Mouse (Mus musculus): ENCODE results near the gene Rgs13. TPM values are rescaled to one million over a fixed set of nuclear protein-coding genes. Genes with fewer than 3 reads are reported as not detected.

Gene Rgs13
- polyA plus RNA-seq, 1 experiment = 0.12 TPM

DNA sequence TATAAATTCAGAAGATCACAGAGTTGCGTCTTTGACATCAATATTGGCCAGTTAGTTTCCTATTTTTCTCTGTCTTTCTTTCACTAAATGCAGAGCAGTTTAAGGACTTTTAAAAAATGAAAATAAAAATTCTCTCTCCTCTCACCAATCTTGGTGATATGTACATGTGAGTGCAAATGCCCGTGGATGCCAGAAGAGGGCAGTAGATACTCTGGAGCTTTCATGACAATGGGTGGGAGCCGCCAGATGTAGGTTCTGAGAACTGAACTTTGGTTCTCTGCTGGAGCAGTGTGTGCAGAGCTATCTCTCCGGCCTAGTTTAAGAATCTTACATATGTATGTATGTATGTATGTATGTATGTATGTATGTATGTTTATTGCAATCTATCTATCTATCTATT lies 2.4 kb upstream of the Rgs13 start:
- TF ChIP-seq CTCF (IDR thresholded peaks at IDR 0.05; ENCODE audit: borderline replicate concordance, control insufficient read depth, extremely low read depth, insufficient read depth, low read length, poor library complexity) (no peak), POLR2A (IDR thresholded peaks at IDR 0.05; ENCODE audit: control insufficient read depth, extremely low read depth, insufficient read depth, low read length, poor library complexity) (no peak)
- H3K36me3 ChIP-seq (ENCODE audit: control insufficient read depth, insufficient read depth, low read length) = no peaks in the 10 kb centered on the region
- no peaks in the 10 kb centered on the region for H3K4me1 ChIP-seq (replicated peaks; ENCODE audit: control insufficient read depth, insufficient read depth, low read length)
- 94% methylated on average over 4 of the region's 4 CpGs for WGBS
- H3K27me3 ChIP-seq (ENCODE audit: control insufficient read depth, insufficient read depth, low read length) = no peaks in the 10 kb centered on the region
- H3K27ac ChIP-seq (ENCODE audit: control insufficient read depth, insufficient read depth, low read length) = no peak overlapping the region
- no peak for DNase-seq
- H3K4me3 ChIP-seq (ENCODE audit: control insufficient read depth, insufficient read depth, low read length) = no peak overlapping the region

DNA sequence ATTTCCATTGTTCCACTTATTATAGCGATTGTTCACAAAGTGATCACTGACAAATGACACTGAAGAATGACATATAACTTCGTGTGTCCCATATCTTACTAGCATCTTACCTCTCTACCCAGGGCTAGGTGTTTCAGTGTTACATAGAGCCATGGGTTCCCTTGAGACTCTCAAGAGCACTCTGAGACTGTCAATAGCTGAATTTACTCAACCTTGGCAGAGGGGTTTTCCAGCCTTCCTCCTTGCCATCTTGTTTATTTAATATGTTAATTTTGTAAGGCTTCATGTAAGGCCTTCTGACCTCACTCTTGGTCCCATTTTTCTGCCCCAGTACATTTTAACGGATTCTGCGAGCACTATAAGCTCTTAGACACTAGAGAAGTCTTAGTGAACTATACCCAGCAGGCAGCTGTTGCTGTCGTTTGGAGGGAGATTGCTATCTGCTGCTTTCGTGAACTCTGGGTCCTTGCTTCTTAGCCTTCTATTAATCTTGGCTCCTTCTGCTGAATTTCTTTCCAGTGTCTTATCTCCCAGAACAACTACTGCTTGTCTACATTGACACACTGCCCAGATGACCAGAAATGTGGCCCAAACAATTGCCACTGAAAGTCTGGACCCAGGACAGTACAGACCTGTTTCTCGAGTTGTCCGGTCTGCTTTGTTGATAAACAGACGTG lies 1.2 kb upstream of the Rgs13 start:
- TF ChIP-seq POLR2A (IDR thresholded peaks at IDR 0.05; ENCODE audit: control insufficient read depth, extremely low read depth, insufficient read depth, low read length, poor library complexity) = no peak
- no peak for TF ChIP-seq CTCF (IDR thresholded peaks at IDR 0.05; ENCODE audit: borderline replicate concordance, control insufficient read depth, extremely low read depth, insufficient read depth, low read length, poor library complexity)
- H3K27me3 ChIP-seq (ENCODE audit: control insufficient read depth, insufficient read depth, low read length) = no peaks in the 10 kb centered on the region
- no peak overlapping the region for H3K27ac ChIP-seq (ENCODE audit: control insufficient read depth, insufficient read depth, low read length)
- no peak for DNase-seq
- 78% methylated on average over 9 of the region's 9 CpGs for WGBS
- no peaks in the 10 kb centered on the region for H3K36me3 ChIP-seq (ENCODE audit: control insufficient read depth, insufficient read depth, low read length)
- no peaks in the 10 kb centered on the region for H3K4me1 ChIP-seq (replicated peaks; ENCODE audit: control insufficient read depth, insufficient read depth, low read length)
- no peak overlapping the region for H3K4me3 ChIP-seq (ENCODE audit: control insufficient read depth, insufficient read depth, low read length)

DNA sequence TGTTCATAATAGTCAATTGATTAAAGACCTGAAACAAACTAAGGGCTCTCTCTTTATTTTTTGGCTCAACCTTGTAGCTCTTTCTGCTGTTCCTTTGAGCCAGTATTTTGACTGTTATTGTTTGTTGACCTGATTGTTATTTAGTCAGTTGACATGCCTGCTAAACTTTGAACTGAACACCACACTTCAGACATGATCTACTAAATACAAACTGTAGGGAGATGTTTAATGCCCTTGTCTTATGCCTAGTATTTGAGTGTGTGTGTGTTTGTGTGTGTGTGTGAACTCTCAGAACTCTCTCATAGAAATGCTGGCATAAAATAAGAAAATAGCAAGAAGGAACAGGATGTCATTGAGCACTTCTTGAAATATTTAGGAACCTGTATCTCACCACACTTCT lies 448 bp upstream of the Rgs13 start:
- no peak for DNase-seq
- H3K36me3 ChIP-seq (ENCODE audit: control insufficient read depth, insufficient read depth, low read length) = no peaks in the 10 kb centered on the region
- TF ChIP-seq CTCF (IDR thresholded peaks at IDR 0.05; ENCODE audit: borderline replicate concordance, control insufficient read depth, extremely low read depth, insufficient read depth, low read length, poor library complexity) (no peak), POLR2A (IDR thresholded peaks at IDR 0.05; ENCODE audit: control insufficient read depth, extremely low read depth, insufficient read depth, low read length, poor library complexity) (no peak)
- no peaks in the 10 kb centered on the region for H3K4me1 ChIP-seq (replicated peaks; ENCODE audit: control insufficient read depth, insufficient read depth, low read length)
- H3K27me3 ChIP-seq (ENCODE audit: control insufficient read depth, insufficient read depth, low read length) = no peaks in the 10 kb centered on the region
- H3K4me3 ChIP-seq (ENCODE audit: control insufficient read depth, insufficient read depth, low read length) = no peak overlapping the region
- no peak overlapping the region for H3K27ac ChIP-seq (ENCODE audit: control insufficient read depth, insufficient read depth, low read length)

DNA sequence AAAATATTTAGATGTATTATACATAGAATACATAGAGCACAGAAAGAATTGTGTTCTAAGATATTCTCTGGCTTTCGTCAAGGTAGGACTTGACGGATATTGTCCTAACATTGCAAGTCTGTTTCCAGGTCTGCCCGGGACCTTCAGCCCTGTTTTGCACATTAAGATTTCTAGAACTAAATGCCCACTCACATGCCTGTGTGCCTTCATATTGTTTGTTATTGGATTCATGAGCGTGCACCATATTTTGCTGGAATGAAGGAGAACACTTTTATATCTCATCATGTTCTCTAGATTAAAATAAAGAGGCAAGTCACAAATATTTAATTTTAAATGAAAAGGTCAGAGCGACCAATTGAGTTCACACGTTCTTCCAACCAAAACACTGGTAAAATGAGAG lies 2.4 kb downstream of the Rgs13 start:
- no peak for DNase-seq
- no peak for TF ChIP-seq CTCF (IDR thresholded peaks at IDR 0.05; ENCODE audit: borderline replicate concordance, control insufficient read depth, extremely low read depth, insufficient read depth, low read length, poor library complexity)
- TF ChIP-seq POLR2A (IDR thresholded peaks at IDR 0.05; ENCODE audit: control insufficient read depth, extremely low read depth, insufficient read depth, low read length, poor library complexity) = no peak
- 99% methylated on average over 6 of the region's 6 CpGs for WGBS
- no peak overlapping the region for H3K27ac ChIP-seq (ENCODE audit: control insufficient read depth, insufficient read depth, low read length)
- no peaks in the 10 kb centered on the region for H3K4me1 ChIP-seq (replicated peaks; ENCODE audit: control insufficient read depth, insufficient read depth, low read length)
- no peak overlapping the region for H3K4me3 ChIP-seq (ENCODE audit: control insufficient read depth, insufficient read depth, low read length)
- H3K27me3 ChIP-seq (ENCODE audit: control insufficient read depth, insufficient read depth, low read length) = no peaks in the 10 kb centered on the region
- no peaks in the 10 kb centered on the region for H3K36me3 ChIP-seq (ENCODE audit: control insufficient read depth, insufficient read depth, low read length)

DNA sequence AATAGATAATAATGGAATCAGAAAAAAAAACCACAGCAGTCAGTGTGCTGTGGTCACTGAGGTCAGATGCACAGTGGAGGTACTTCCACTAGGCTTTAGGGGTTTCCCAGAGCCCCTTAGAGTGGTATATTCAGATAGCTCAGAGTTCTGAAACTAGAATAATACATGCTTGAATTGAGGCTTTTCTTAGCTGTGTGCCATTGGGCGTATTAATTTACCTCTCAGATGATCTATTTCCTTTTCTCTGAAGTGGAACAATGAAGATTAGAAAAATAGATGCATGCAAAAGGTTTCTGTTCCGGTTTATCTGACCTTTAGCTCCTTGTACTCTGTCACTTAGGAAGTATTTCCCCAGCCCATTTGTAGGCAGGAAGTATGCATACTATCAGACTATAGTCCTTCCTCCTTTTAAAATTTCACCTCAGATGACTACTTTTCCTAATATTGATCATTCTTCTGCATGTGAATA lies 3.6 kb downstream of the Rgs13 start:
- H3K4me1 ChIP-seq (replicated peaks; ENCODE audit: control insufficient read depth, insufficient read depth, low read length) = no peaks in the 10 kb centered on the region
- H3K4me3 ChIP-seq (ENCODE audit: control insufficient read depth, insufficient read depth, low read length) = no peak overlapping the region
- no peaks in the 10 kb centered on the region for H3K36me3 ChIP-seq (ENCODE audit: control insufficient read depth, insufficient read depth, low read length)
- WGBS = 95% methylated on average over 2 of the region's 2 CpGs
- no peak overlapping the region for H3K27ac ChIP-seq (ENCODE audit: control insufficient read depth, insufficient read depth, low read length)
- DNase-seq = no peak
- no peaks in the 10 kb centered on the region for H3K27me3 ChIP-seq (ENCODE audit: control insufficient read depth, insufficient read depth, low read length)
- TF ChIP-seq CTCF (IDR thresholded peaks at IDR 0.05; ENCODE audit: borderline replicate concordance, control insufficient read depth, extremely low read depth, insufficient read depth, low read length, poor library complexity) (no peak), POLR2A (IDR thresholded peaks at IDR 0.05; ENCODE audit: control insufficient read depth, extremely low read depth, insufficient read depth, low read length, poor library complexity) (no peak)

DNA sequence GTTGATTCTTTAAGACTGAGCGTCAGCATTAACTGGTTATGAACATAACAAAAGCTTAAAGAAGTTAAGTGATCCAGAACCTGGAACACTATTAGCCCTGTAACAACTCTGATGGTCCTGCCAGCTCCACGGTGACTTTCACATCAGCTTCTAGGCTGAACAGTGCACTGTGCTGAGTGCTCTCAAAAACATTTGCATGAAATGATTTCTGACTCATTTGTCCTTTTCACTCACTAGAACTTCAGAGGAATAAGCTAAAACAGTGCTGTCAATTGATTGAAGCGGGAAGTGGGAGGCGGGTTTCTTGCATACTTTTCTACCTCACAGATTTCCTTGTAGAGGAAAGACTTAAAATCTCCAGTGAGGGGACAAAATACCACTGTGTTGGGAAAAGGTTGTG lies 8.3 kb downstream of the Rgs13 start:
- 95% methylated on average over 4 of the region's 4 CpGs for WGBS
- no peak overlapping the region for H3K4me3 ChIP-seq (ENCODE audit: control insufficient read depth, insufficient read depth, low read length)
- H3K27me3 ChIP-seq (ENCODE audit: control insufficient read depth, insufficient read depth, low read length) = no peaks in the 10 kb centered on the region
- H3K27ac ChIP-seq (ENCODE audit: control insufficient read depth, insufficient read depth, low read length) = no peak overlapping the region
- DNase-seq = no peak
- TF ChIP-seq POLR2A (IDR thresholded peaks at IDR 0.05; ENCODE audit: control insufficient read depth, extremely low read depth, insufficient read depth, low read length, poor library complexity) = no peak
- no peak for TF ChIP-seq CTCF (IDR thresholded peaks at IDR 0.05; ENCODE audit: borderline replicate concordance, control insufficient read depth, extremely low read depth, insufficient read depth, low read length, poor library complexity)
- no peaks in the 10 kb centered on the region for H3K4me1 ChIP-seq (replicated peaks; ENCODE audit: control insufficient read depth, insufficient read depth, low read length)
- no peaks in the 10 kb centered on the region for H3K36me3 ChIP-seq (ENCODE audit: control insufficient read depth, insufficient read depth, low read length)

DNA sequence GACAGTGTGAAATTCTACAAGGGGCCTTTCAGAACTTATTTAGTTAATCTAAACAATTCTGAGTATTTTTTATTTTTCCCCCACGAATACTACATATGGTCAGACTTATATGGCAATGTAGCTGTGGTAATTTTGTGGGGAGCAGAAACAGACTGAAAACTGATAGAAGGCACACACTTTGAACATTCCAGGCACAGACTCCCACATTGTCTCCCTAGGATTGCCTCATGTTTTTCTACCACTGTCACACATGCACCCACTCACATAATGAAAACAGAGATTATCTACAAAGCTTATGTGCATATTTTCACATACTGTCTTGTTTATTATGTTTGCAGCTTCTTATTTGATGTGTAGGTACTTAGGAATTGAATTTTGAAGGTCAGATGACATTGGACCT lies 9.4 kb downstream of the Rgs13 start:
- TF ChIP-seq POLR2A (IDR thresholded peaks at IDR 0.05; ENCODE audit: control insufficient read depth, extremely low read depth, insufficient read depth, low read length, poor library complexity) = no peak
- no peak for TF ChIP-seq CTCF (IDR thresholded peaks at IDR 0.05; ENCODE audit: borderline replicate concordance, control insufficient read depth, extremely low read depth, insufficient read depth, low read length, poor library complexity)
- no peaks in the 10 kb centered on the region for H3K4me1 ChIP-seq (replicated peaks; ENCODE audit: control insufficient read depth, insufficient read depth, low read length)
- 90% methylated on average over 1 of the region's 1 CpGs for WGBS
- H3K4me3 ChIP-seq (ENCODE audit: control insufficient read depth, insufficient read depth, low read length) = no peak overlapping the region
- no peak overlapping the region for H3K27ac ChIP-seq (ENCODE audit: control insufficient read depth, insufficient read depth, low read length)
- no peaks in the 10 kb centered on the region for H3K36me3 ChIP-seq (ENCODE audit: control insufficient read depth, insufficient read depth, low read length)
- H3K27me3 ChIP-seq (ENCODE audit: control insufficient read depth, insufficient read depth, low read length) = no peaks in the 10 kb centered on the region
- DNase-seq = no peak
